ENCODE assay signal across 11 mouse cellular contexts in genomic region chr5:97986656-97987294, GRCm38 (mm10). TPM values are rescaled to one million over a fixed set of nuclear protein-coding genes. Genes with fewer than 3 reads are reported as not detected.
DNase-seq lines count a peak whose midpoint lies in the region; ATAC-seq and TF ChIP-seq lines count a peak whose summit lies in the region.
"Had no signal": no experiment of that assay in that cellular context is flagged by ENCODE, and none has a peak within 500 bp of the region (broad histone marks: within the 10 kb centered on the region; RNA-seq: fewer than 3 reads in every experiment).

No protein-coding gene starts in this region.

- H3K9ac ChIP-seq in heart, adult 2 months (ENCODE audit: low read depth, low read length): no peak overlapping the region
- H3K9ac ChIP-seq in heart, postnatal 0 days (replicated peaks; ENCODE audit: low read depth, low read length): no peak overlapping the region
- H3K9ac ChIP-seq: lung, embryonic 14.5 days had no signal

- no peaks in the 10 kb centered on the region; the same call in 1 of the 2 replicates for H3K36me3 ChIP-seq in heart, adult 2 months (ENCODE audit: control insufficient read depth, insufficient read depth, low read length)
- 0 out of 2 replicates have a peak, but pooled peaks cover 6% of the 10 kb centered on the region for H3K36me3 ChIP-seq in heart, postnatal 0 days (replicated peaks; ENCODE audit: control insufficient read depth, insufficient read depth, low read length)

- intact Hi-C loops in heart, adult 2 months (cut with DNase I): no loop called here
- intact Hi-C loops in gastrocnemius, adult 2 months (cut with DNase I): no loop called here

- no peaks in the 10 kb centered on the region for H3K79me2 ChIP-seq in heart, adult 2 months (replicated peaks; ENCODE audit: control insufficient read depth, insufficient read depth, low read length)

- TF ChIP-seq POLR2A in heart, adult 2 months (IDR thresholded peaks at IDR 0.05; ENCODE audit: insufficient read depth, low read depth, low read length): no peak

- TF ChIP-seq EP300 in heart, adult 2 months (IDR thresholded peaks at IDR 0.05; ENCODE audit: insufficient read depth, low read depth, low read length): 0 out of 2 replicates have a peak, but pooled peaks have one; percentile 23
- peak; percentile 86 for TF ChIP-seq EP300 in heart, postnatal 0 days (IDR thresholded peaks at IDR 0.05; ENCODE audit: low read depth)

- peak; percentile 51 for TF ChIP-seq CTCF in heart, adult 2 months (IDR thresholded peaks at IDR 0.05)
- peak; percentile 30 for TF ChIP-seq CTCF in heart, postnatal 0 days (IDR thresholded peaks at IDR 0.05; ENCODE audit: low read depth)
- no peak for TF ChIP-seq CTCF in gastrocnemius, adult 2 months (IDR thresholded peaks at IDR 0.05)

- no peak overlapping the region for H3K4me2 ChIP-seq in heart, postnatal 0 days (ENCODE audit: low read depth, low read length)
- H3K4me2 ChIP-seq: lung, embryonic 14.5 days had no signal

- peak overlapping the region; percentile 76 for H3K27ac ChIP-seq in heart, adult 2 months
- H3K27ac ChIP-seq in heart, postnatal 0 days (ENCODE audit: low read depth): peak overlapping the region; percentile 93
- no peak overlapping the region for H3K27ac ChIP-seq in gastrocnemius, adult 2 months
- H3K27ac ChIP-seq: embryonic facial prominence, embryonic 10.5 days had no signal

- H3K4me3 ChIP-seq in heart, adult 2 months: no peak overlapping the region
- H3K4me3 ChIP-seq in heart, postnatal 0 days (ENCODE audit: low read depth, low read length): no peak overlapping the region
- H3K4me3 ChIP-seq in gastrocnemius, adult 2 months: no peak overlapping the region
- H3K4me3 ChIP-seq: embryonic facial prominence, embryonic 10.5 days had no signal

- H3K9me3 ChIP-seq in heart, postnatal 0 days (replicated peaks; ENCODE audit: control insufficient read depth, low read length): no peaks in the 10 kb centered on the region
- H3K9me3 ChIP-seq: embryonic facial prominence, embryonic 10.5 days had no signal

- WGBS in heart, adult 2 months: 60% methylated on average over 4 of the region's 4 CpGs
- 35% methylated on average over 4 of the region's 4 CpGs for WGBS in heart, postnatal 0 days

- peak; percentile 98 for ATAC-seq in heart, postnatal 0 days (ENCODE audit: insufficient read depth, low read depth)

- DNase-seq in 3T3-L1 (ENCODE audit: low read depth, low spot score) (peak; percentile 93), MN1 (ENCODE audit: low spot score) (peak; percentile 45)
- peak; percentile 33 to 74 for DNase-seq in heart, adult 2 months
- peak; percentile 82 for DNase-seq in heart, postnatal 0 days (ENCODE audit: low spot score)
- DNase-seq in gastrocnemius, adult 2 months: no peak
- no peak for DNase-seq in cerebellum, postnatal 25 days
- no peak for DNase-seq in gastrocnemius, adult 18-20 months (ENCODE audit: low spot score)
- DNase-seq: kidney, adult 11 months; kidney, postnatal 14 days; lung, embryonic 14.5 days had no signal

- H3K27me3 ChIP-seq in heart, adult 2 months (ENCODE audit: control insufficient read depth, insufficient read depth, low read length): no peaks in the 10 kb centered on the region
- no peaks in the 10 kb centered on the region for H3K27me3 ChIP-seq in heart, postnatal 0 days (ENCODE audit: control insufficient read depth, insufficient read depth, low read length)

- H3K4me1 ChIP-seq in heart, adult 2 months (ENCODE audit: control insufficient read depth, insufficient read depth, low read length): no peaks in the 10 kb centered on the region
- 0 out of 2 replicates have a peak, but pooled peaks cover 6% of the 10 kb centered on the region for H3K4me1 ChIP-seq in heart, postnatal 0 days (ENCODE audit: control insufficient read depth, insufficient read depth)
- H3K4me1 ChIP-seq: embryonic facial prominence, embryonic 10.5 days had no signal

RNA-seq across cellular contexts. Expression of gene Antxr2, which starts 44.1 kb away (rescaled TPM):
- total RNA-seq in heart, adult 2 months (2021): 10 to 100 TPM; 70.7 to 78.9 TPM
- polyA plus RNA-seq in heart, adult 2 months (2012; rRNA removed): 28.1 and 53.7 TPM in 2 replicates
- 66.2 and 78.7 TPM in 2 replicates for total RNA-seq in heart, postnatal 0 days (2014; rRNA removed; ENCODE audit: low replicate concordance)
- polyA plus RNA-seq in heart, postnatal 0 days (2015; fragmentation: Nextera tagmentation; extraction: Ambion mirVana): 48.6 and 49.9 TPM in 2 replicates
- total RNA-seq in gastrocnemius, adult 2 months (2021): 10 to 100 TPM in 1 of 2 experiments, 1 to 10 TPM in 1; 8.1 to 12.1 TPM
- 1 to 10 TPM; 8.3 to 10.0 TPM for total RNA-seq in gastrocnemius, adult 18-20 months (2021)

Comparison
In these comparisons a context has a peak if more than half of its experiments do, and no peak if none do; other contexts are left out.
1. DNase-seq: peak in 3T3-L1 (single experiment), MN1 (single experiment), heart, adult 2 months (2 of 2) and heart, postnatal 0 days (single experiment); none in gastrocnemius, adult 2 months (single experiment), cerebellum, postnatal 25 days (0 of 2) and gastrocnemius, adult 18-20 months (single experiment).